Mouse (Mus musculus): ENCODE measurements around the gene Setd4. TPM values are rescaled to one million over a fixed set of nuclear protein-coding genes. Genes with fewer than 3 reads are reported as not detected.

The Setd4 gene
- polyA plus RNA-seq (2017; shearing (Covaris generic)) = 42.6 TPM

DNA sequence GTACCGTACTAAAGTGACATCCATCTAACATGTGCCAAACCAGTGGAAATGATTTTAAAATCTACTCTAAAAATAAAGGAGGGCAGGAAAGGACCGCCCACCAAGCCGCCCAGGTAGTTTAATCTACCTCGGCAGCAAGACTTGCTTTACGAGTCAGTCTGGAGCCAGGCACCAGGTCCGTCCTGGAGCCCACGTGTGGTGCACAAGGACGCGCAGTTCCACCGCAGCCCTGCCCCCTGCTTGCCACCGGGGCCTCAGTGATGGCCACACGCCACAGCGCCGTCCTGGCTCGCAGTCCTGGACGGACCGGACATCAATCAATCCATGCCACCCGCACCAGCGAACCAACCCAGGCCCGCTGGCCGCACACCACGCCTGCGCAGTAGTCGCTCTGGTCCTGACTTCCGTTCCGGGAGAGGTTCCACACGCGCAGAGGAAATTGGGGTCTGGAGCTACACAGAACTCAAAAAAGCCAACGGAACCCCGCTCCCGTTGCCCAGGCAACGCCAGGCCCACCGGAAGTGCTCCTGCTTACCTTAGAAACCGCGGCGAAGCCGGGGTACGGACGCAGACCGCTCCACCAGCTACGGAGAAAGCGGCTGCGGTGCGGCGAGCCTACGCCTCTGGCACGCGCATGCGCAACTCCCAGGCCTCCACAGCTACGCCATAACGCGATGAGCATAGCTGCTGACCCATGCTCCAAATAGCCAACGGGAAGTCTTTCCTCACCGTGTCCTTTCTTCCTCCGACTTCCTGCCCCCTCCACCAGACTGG is at the start of gene Setd4:
Gene Setd4 (minus strand): TSS at position 625 of the 774 bp plus-strand sequence.

DNA sequence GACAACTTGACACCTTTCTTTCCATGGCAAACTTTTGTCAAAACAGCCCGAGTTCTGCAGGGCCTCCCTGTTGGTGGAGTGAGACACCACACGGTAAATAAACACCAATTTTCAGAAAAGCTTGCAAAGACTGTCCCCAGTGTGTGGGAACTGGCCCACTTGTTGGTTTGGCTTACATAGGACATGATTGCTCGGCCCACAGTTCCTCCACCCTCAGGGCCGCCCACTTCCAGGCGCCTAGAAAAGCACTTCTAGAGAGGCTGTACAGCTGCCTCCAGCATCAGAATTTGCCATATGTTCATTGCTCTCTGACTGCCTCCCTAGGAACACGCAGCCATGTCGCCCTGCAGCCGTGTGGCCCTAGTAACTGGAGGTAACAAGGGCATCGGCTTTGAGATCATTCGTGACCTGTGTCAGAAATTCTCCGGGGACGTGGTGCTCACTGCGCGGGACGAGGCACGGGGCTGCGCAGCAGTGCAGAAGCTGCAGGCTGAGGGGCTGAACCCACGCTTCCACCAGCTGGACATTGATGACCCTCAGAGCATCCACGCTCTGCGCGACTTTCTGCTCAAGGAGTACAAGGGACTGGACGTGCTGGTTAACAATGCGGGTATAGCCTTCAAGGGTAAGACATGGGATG is 24.0 kb upstream of the Setd4 start, which contains the start of gene Gm5678:
Gene Gm5678 (plus strand): TSS at position 337 of the 640 bp plus-strand sequence.

DNA sequence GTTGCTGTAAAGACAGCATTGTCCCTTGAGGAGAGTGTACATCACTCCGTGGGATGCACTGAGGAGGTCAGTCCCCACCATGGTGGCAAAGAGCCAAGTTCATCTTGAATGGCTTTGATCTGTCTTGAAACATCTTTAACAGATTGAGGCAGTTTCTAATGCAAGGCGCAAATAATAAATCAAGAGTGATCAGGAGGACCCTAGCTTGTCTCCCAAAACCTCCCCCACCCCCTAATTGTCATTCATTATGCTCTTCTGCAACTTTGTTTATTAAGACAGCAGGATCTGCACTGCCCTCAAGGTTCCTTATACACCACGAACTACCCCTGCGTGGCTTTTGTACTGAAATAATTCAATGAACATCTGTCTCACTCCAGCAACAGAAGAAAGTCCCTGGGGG is 1.7 kb upstream of the Setd4 start, which contains the start of gene Cbr1:
Gene Cbr1 (plus strand): TSS at position 301 of the 400 bp plus-strand sequence.

Other genes starting within 250 kb of the Setd4 start
- gene Cbr1, start 1.8 kb upstream of the Setd4 start, polyA plus RNA-seq (2017; shearing (Covaris generic)) = 78.4 TPM
- gene Gm5678, start 24.0 kb upstream of the Setd4 start, polyA plus RNA-seq (2017; shearing (Covaris generic)) = not detected
- not detected for gene Cbr3, start 79.2 kb upstream of the Setd4 start, polyA plus RNA-seq (2017; shearing (Covaris generic))
- 46.8 TPM for gene Dop1b, start 107.8 kb upstream of the Setd4 start, polyA plus RNA-seq (2017; shearing (Covaris generic))
- 121 TPM for gene Morc3, start 228.1 kb upstream of the Setd4 start, polyA plus RNA-seq (2017; shearing (Covaris generic))

Data from activated CD4-positive, CD25-positive, alpha-beta regulatory T cell, adult 9 weeks (primary cell).